Mouse (Mus musculus) kidney, embryonic 15.5 days (tissue): ENCODE data around the gene Samsn1. TPM values are rescaled to one million over a fixed set of nuclear protein-coding genes. Genes with fewer than 3 reads are reported as not detected.
A peak's percentile ranks its signal among the peaks of the same experiment; 100 is the strongest.

Experiments used
- ATAC-seq: fragments of 200-750 bp; cut with Nextera tagmentation; replicated peaks from 2 replicates; pipeline ENCODE4 v1.8.0; 2017; ENCODE audit warnings: moderate TSS enrichment; ENCODE audit not compliant: low FRiP score
- H3K27ac ChIP-seq: fragments of 300-500 bp; sonication (generic); 2 replicates; pipeline ENCODE4 v1.5.1; 2015; ENCODE audit warnings: mild to moderate bottlenecking, inconsistent platforms
- H3K27me3 ChIP-seq: fragments of 300-500 bp; sonication (generic); 2 replicates; pipeline ENCODE4 v1.6.1; 2015; ENCODE audit warnings: inconsistent platforms
- H3K36me3 ChIP-seq: fragments of 300-500 bp; sonication (generic); 2 replicates; pipeline ENCODE4 v1.6.1; 2015; ENCODE audit warnings: inconsistent platforms
- H3K4me1 ChIP-seq: fragments of 300-500 bp; sonication (generic); 2 replicates; pipeline ENCODE4 v1.6.1; 2015; ENCODE audit warnings: inconsistent platforms
- H3K4me2 ChIP-seq: fragments of 300-500 bp; sonication (generic); 2 replicates; pipeline ENCODE4 v1.6.1; 2015; ENCODE audit warnings: moderate library complexity, mild to moderate bottlenecking, inconsistent platforms
- H3K4me3 ChIP-seq: fragments of 300-500 bp; sonication (generic); replicated peaks from 2 replicates; pipeline ENCODE4 v1.5.1; 2015; ENCODE audit warnings: mild to moderate bottlenecking, inconsistent platforms
- H3K9ac ChIP-seq: fragments of 300-500 bp; sonication (generic); 2 replicates; pipeline ENCODE4 v1.6.1; 2015; ENCODE audit warnings: mild to moderate bottlenecking, inconsistent platforms
- H3K9me3 ChIP-seq: fragments of 300-500 bp; sonication (generic); replicated peaks from 2 replicates; pipeline ENCODE4 v1.6.1; 2016; ENCODE audit warnings: inconsistent platforms
- WGBS: fragments of 180-500 bp; shearing (Covaris S2); methylation state at CpG from one replicate; pipeline ENCODE4 v1.1.7; 2015; ENCODE audit warnings: mixed read lengths; 5-methylcytosine and 5-hydroxymethylcytosine counted together
- polyA plus RNA-seq: library from polyadenylated mRNA; unstranded; fragments of >200 nt; fragmentation: Nextera tagmentation; extraction: Ambion mirVana; gene quantifications from 2 replicates; pipeline ENCODE4 v1.2.1, GENCODE M21; 2015

Gene Samsn1
- polyA plus RNA-seq, 1 experiment from 2014 or later: 3.5 TPM

- H3K4me1 ChIP-seq: no peaks in the 10 kb centered on the region
- H3K27ac ChIP-seq: no peak overlapping the region
- no peaks in the 10 kb centered on the region for H3K36me3 ChIP-seq
- 92% methylated on average over 9 of the region's 9 CpGs for WGBS
- no peak overlapping the region for H3K9ac ChIP-seq
- no peak for ATAC-seq
- no peak overlapping the region for H3K4me2 ChIP-seq
- no peaks in the 10 kb centered on the region for H3K9me3 ChIP-seq
- H3K4me3 ChIP-seq: no peak overlapping the region
- no peaks in the 10 kb centered on the region for H3K27me3 ChIP-seq
These were observed 22.0 kb downstream of the Samsn1 start for GRCm38 (mm10) chr16:76000127-76000526.

GRCm38 (mm10) chr16:75990173-75990572 is 31.9 kb downstream of the Samsn1 start:
- Histone ChIP-seq H3K4me3 (no peak overlapping the region), H3K9me3 (no peaks in the 10 kb centered on the region), H3K36me3 (no peaks in the 10 kb centered on the region), H3K27ac (no peak overlapping the region), H3K4me2 (no peak overlapping the region), H3K4me1 (no peaks in the 10 kb centered on the region), H3K9ac (no peak overlapping the region), H3K27me3 (no peaks in the 10 kb centered on the region)
- ATAC-seq: no peak
- WGBS: 27% methylated on average over 1 of the region's 1 CpGs

- Histone ChIP-seq H3K4me3 (no peak overlapping the region), H3K27ac (no peak overlapping the region), H3K9ac (no peak overlapping the region), H3K36me3 (no peaks in the 10 kb centered on the region), H3K4me2 (no peak overlapping the region), H3K27me3 (no peaks in the 10 kb centered on the region), H3K9me3 (no peaks in the 10 kb centered on the region), H3K4me1 (no peaks in the 10 kb centered on the region)
- 74% methylated on average over 1 of the region's 1 CpGs for WGBS
- ATAC-seq: no peak
These were observed 38.2 kb downstream of the Samsn1 start for GRCm38 (mm10) chr16:75983831-75984230.

GRCm38 (mm10) chr16:75979381-75979780 is 42.7 kb downstream of the Samsn1 start:
- ATAC-seq: no peak
- Histone ChIP-seq H3K27ac (no peak overlapping the region), H3K4me1 (no peaks in the 10 kb centered on the region), H3K4me2 (no peak overlapping the region), H3K4me3 (no peak overlapping the region), H3K9me3 (no peaks in the 10 kb centered on the region), H3K36me3 (no peaks in the 10 kb centered on the region), H3K27me3 (no peaks in the 10 kb centered on the region), H3K9ac (no peak overlapping the region)

- WGBS: 74% methylated on average over 5 of the region's 5 CpGs
- H3K9me3 ChIP-seq: no peaks in the 10 kb centered on the region
- H3K36me3 ChIP-seq: no peaks in the 10 kb centered on the region
- ATAC-seq: no peak
- H3K9ac ChIP-seq: no peak overlapping the region
- no peak overlapping the region for H3K4me2 ChIP-seq
- H3K27me3 ChIP-seq: no peaks in the 10 kb centered on the region
- no peak overlapping the region for H3K27ac ChIP-seq
- no peak overlapping the region for H3K4me3 ChIP-seq
- no peaks in the 10 kb centered on the region for H3K4me1 ChIP-seq
These were observed 44.3 kb downstream of the Samsn1 start for GRCm38 (mm10) chr16:75977798-75978197.

GRCm38 (mm10) chr16:75975682-75976332 is 46.3 kb downstream of the Samsn1 start:
- WGBS: 36% methylated on average over 11 of the region's 11 CpGs
- Histone ChIP-seq H3K9ac (no peak overlapping the region), H3K36me3 (no peaks in the 10 kb centered on the region), H3K9me3 (no peaks in the 10 kb centered on the region), H3K4me3 (no peak overlapping the region), H3K4me1 (no peaks in the 10 kb centered on the region), H3K4me2 (no peak overlapping the region), H3K27me3 (no peaks in the 10 kb centered on the region), H3K27ac (no peak overlapping the region)
- ATAC-seq: peak; percentile 94

- Histone ChIP-seq H3K4me1 (no peaks in the 10 kb centered on the region), H3K9ac (no peak overlapping the region), H3K4me2 (no peak overlapping the region), H3K27ac (no peak overlapping the region), H3K27me3 (no peaks in the 10 kb centered on the region), H3K36me3 (no peaks in the 10 kb centered on the region), H3K9me3 (no peaks in the 10 kb centered on the region), H3K4me3 (no peak overlapping the region)
- ATAC-seq: no peak
- WGBS: 76% methylated on average over 6 of the region's 6 CpGs
These were observed 51.6 kb downstream of the Samsn1 start for GRCm38 (mm10) chr16:75970266-75970998.

GRCm38 (mm10) chr16:75962021-75962420 is 60.1 kb downstream of the Samsn1 start:
- Histone ChIP-seq H3K9me3 (no peaks in the 10 kb centered on the region), H3K4me1 (no peaks in the 10 kb centered on the region), H3K4me2 (no peak overlapping the region), H3K4me3 (no peak overlapping the region), H3K27me3 (no peaks in the 10 kb centered on the region), H3K36me3 (no peaks in the 10 kb centered on the region), H3K27ac (no peak overlapping the region), H3K9ac (no peak overlapping the region)
- 38% methylated on average over 8 of the region's 8 CpGs for WGBS
- no peak for ATAC-seq

GRCm38 (mm10) chr16:75961487-75961886 is 60.6 kb downstream of the Samsn1 start:
- 14% methylated on average over 5 of the region's 5 CpGs for WGBS
- no peaks in the 10 kb centered on the region for H3K9me3 ChIP-seq
- no peaks in the 10 kb centered on the region for H3K36me3 ChIP-seq
- ATAC-seq: peak; percentile 84
- H3K4me1 ChIP-seq: no peaks in the 10 kb centered on the region
- H3K27me3 ChIP-seq: no peaks in the 10 kb centered on the region
- H3K27ac ChIP-seq: no peak overlapping the region
- H3K4me3 ChIP-seq: no peak overlapping the region
- no peak overlapping the region for H3K9ac ChIP-seq
- no peak overlapping the region for H3K4me2 ChIP-seq

- no peak overlapping the region for H3K4me3 ChIP-seq
- 67% methylated on average over 7 of the region's 7 CpGs for WGBS
These were observed 61.0 kb downstream of the Samsn1 start for GRCm38 (mm10) chr16:75961036-75961435.

GRCm38 (mm10) chr16:75933357-75933756 is 88.7 kb downstream of the Samsn1 start:
- Histone ChIP-seq H3K36me3 (no peaks in the 10 kb centered on the region), H3K4me2 (no peak overlapping the region), H3K9ac (no peak overlapping the region), H3K27me3 (no peaks in the 10 kb centered on the region), H3K4me1 (no peaks in the 10 kb centered on the region), H3K27ac (no peak overlapping the region), H3K4me3 (no peak overlapping the region), H3K9me3 (no peaks in the 10 kb centered on the region)
- ATAC-seq: no peak

More at GRCm38 (mm10) chr16:75961036-75961435, 61.0 kb downstream of the Samsn1 start:
- no peaks in the 10 kb centered on the region for H3K4me1 ChIP-seq
- H3K9me3 ChIP-seq: no peaks in the 10 kb centered on the region
- H3K27me3 ChIP-seq: no peaks in the 10 kb centered on the region
- no peak overlapping the region for H3K27ac ChIP-seq
- no peak overlapping the region for H3K4me2 ChIP-seq
- no peak for ATAC-seq
- H3K36me3 ChIP-seq: no peaks in the 10 kb centered on the region
- no peak overlapping the region for H3K9ac ChIP-seq

- Histone ChIP-seq H3K9me3 (no peaks in the 10 kb centered on the region), H3K27ac (no peak overlapping the region), H3K36me3 (no peaks in the 10 kb centered on the region), H3K4me1 (no peaks in the 10 kb centered on the region), H3K27me3 (no peaks in the 10 kb centered on the region), H3K4me3 (no peak overlapping the region), H3K9ac (no peak overlapping the region), H3K4me2 (no peak overlapping the region)
- WGBS: 87% methylated on average over 4 of the region's 4 CpGs
- ATAC-seq: no peak
These were observed 91.9 kb downstream of the Samsn1 start for GRCm38 (mm10) chr16:75930222-75930553.
